Mouse (Mus musculus) myocyte (in vitro differentiated cells): Measurements from ENCODE around the gene Slit3. TPM values are rescaled to one million over a fixed set of nuclear protein-coding genes. Genes with fewer than 3 reads are reported as not detected.

Experiments used
- H3K27me3 ChIP-seq: one replicate; pipeline ENCODE4 v1.6.1; 2011; ENCODE audit not compliant: control insufficient read depth, insufficient read depth, insufficient read length
- H3K36me3 ChIP-seq: one replicate; pipeline ENCODE4 v1.6.1; 2011; ENCODE audit not compliant: control insufficient read depth, insufficient read depth
- H3K4me2 ChIP-seq: one replicate; pipeline ENCODE4 v1.6.1; 2011; ENCODE audit warnings: low read depth, control low read depth
- H3K4me3 ChIP-seq: one replicate; pipeline ENCODE4 v1.5.1; 2011; ENCODE audit warnings: mild to moderate bottlenecking, control low read depth, moderate library complexity
- H3K79me2 ChIP-seq: one replicate; pipeline ENCODE4 v1.6.1; 2011; ENCODE audit not compliant: control insufficient read depth, insufficient read depth
- H3ac ChIP-seq: one replicate; pipeline ENCODE4 v1.6.1; 2011; ENCODE audit not compliant: control insufficient read depth, insufficient read length
- CEBPB ChIP-seq: IDR thresholded peaks from 2 replicates; pipeline ENCODE4 v1.6.1; 2011; ENCODE audit warnings: mild to moderate bottlenecking, moderate library complexity; ENCODE audit not compliant: poor library complexity, insufficient read depth, severe bottlenecking
- E2F4 ChIP-seq: IDR thresholded peaks from one replicate; pipeline ENCODE4 v1.6.1; 2011; ENCODE audit warnings: mild to moderate bottlenecking, control low read depth, moderate library complexity; ENCODE audit not compliant: insufficient read depth
- MAX ChIP-seq: IDR thresholded peaks from one replicate; pipeline ENCODE4 v1.6.1; 2011; ENCODE audit warnings: low read depth, mild to moderate bottlenecking, control low read depth
- MYOD1 ChIP-seq, 3 experiments: IDR thresholded peaks; one replicate each; pipeline ENCODE4 v1.6.1; 2011; ENCODE audit warnings: control low read depth in 2 of 3, low read depth in 2 of 3, mild to moderate bottlenecking in 2 of 3, moderate library complexity in 1 of 3; ENCODE audit not compliant: insufficient read length in 2 of 3, control insufficient read depth in 1 of 3
- MYOG ChIP-seq, 3 experiments: IDR thresholded peaks; one replicate each; pipeline ENCODE4 v1.6.1; 2011; ENCODE audit warnings: control low read depth in 2 of 3, low read depth in 2 of 3, mild to moderate bottlenecking in 2 of 3; ENCODE audit not compliant: insufficient read length in 2 of 3, control insufficient read depth in 1 of 3, insufficient read depth in 1 of 3
- POLR2A ChIP-seq: IDR thresholded peaks from one replicate; pipeline ENCODE4 v1.6.1; 2011; ENCODE audit warnings: low read depth, mild to moderate bottlenecking, control low read depth, moderate library complexity; ENCODE audit not compliant: insufficient read length
- POLR2AphosphoS2 ChIP-seq: IDR thresholded peaks from one replicate; pipeline ENCODE4 v1.6.1; 2011; ENCODE audit warnings: low read depth, control low read depth; ENCODE audit not compliant: insufficient read length
- REST ChIP-seq: IDR thresholded peaks from one replicate; pipeline ENCODE4 v1.6.1; 2011; ENCODE audit warnings: mild to moderate bottlenecking, control low read depth, moderate library complexity; ENCODE audit not compliant: insufficient read depth, insufficient read length
- SRF ChIP-seq: IDR thresholded peaks from one replicate; pipeline ENCODE4 v1.6.1; 2011; ENCODE audit warnings: low read depth; ENCODE audit not compliant: control insufficient read depth, insufficient read length
- TCF12 ChIP-seq: IDR thresholded peaks from one replicate; pipeline ENCODE4 v1.6.1; 2011; ENCODE audit warnings: mild to moderate bottlenecking, control low read depth; ENCODE audit not compliant: poor library complexity, insufficient read depth, severe bottlenecking
- TCF3 ChIP-seq: IDR thresholded peaks from one replicate; pipeline ENCODE4 v1.6.1; 2011; ENCODE audit warnings: low read depth, control low read depth; ENCODE audit not compliant: insufficient read length
- USF1 ChIP-seq: IDR thresholded peaks from one replicate; pipeline ENCODE4 v1.6.1; 2011; ENCODE audit warnings: low read depth, mild to moderate bottlenecking, control low read depth, moderate library complexity
- polyA plus RNA-seq: library from polyadenylated mRNA; unstranded; fragments of >200 nt; fragmentation: generic; extraction: Trizol; gene quantifications from one replicate; pipeline ENCODE4 v1.2.1, GENCODE M21; 2012; ENCODE audit warnings: missing spikeins

The Slit3 gene
- polyA plus RNA-seq, 1 experiment: not detected

- H3K27me3 ChIP-seq: no peaks in the 10 kb centered on the region
- no peak overlapping the region for H3K4me3 ChIP-seq
- no peak overlapping the region for H3K4me2 ChIP-seq
- H3ac ChIP-seq: no peak overlapping the region
- no peaks in the 10 kb centered on the region for H3K36me3 ChIP-seq
- TF ChIP-seq MYOD1 (IDR thresholded peaks at IDR 0.05; ENCODE audit: control insufficient read depth in 1 of 3, insufficient read length in 2 of 3, low read depth in 2 of 3) (no peak), MYOG (IDR thresholded peaks at IDR 0.05; ENCODE audit: control insufficient read depth in 1 of 3, insufficient read depth in 1 of 3, insufficient read length in 2 of 3, low read depth in 2 of 3) (no peak), POLR2A (no peak), TCF3 (no peak), SRF (no peak), CEBPB (no peak), REST (no peak)
- no peaks in the 10 kb centered on the region for H3K79me2 ChIP-seq
Measured at GRCm38 (mm10) chr11:35232321-35232720, 111.3 kb downstream of the Slit3 start.

DNA sequence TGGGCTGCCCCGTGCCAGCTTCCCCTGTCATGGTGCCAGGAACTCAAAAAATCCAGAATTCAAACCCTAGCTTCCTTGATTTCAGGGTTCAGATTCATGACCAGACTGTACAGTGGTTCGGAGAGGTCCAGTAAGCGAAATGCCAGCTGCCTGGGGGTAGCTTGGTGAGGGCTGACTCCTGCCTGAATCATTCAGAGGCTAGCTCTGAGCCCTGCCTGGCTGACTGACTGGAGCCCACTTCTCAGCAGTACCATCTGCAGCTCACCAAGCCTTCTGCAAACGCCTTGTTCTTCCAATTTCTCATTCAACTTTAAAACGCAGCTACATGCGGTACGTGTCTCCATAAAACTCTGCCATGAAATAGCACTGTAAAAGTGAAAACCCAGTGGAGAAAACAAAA, 120.4 kb downstream of the Slit3 start:
- no peak overlapping the region for H3K4me3 ChIP-seq
- H3ac ChIP-seq: no peak overlapping the region
- no peaks in the 10 kb centered on the region for H3K79me2 ChIP-seq
- TF ChIP-seq MAX (no peak), E2F4 (no peak), MYOD1 (IDR thresholded peaks at IDR 0.05; ENCODE audit: control insufficient read depth in 1 of 3, insufficient read length in 2 of 3, low read depth in 2 of 3) (no peak), POLR2A (no peak), CEBPB (no peak), TCF12 (no peak), USF1 (no peak), POLR2AphosphoS2 (no peak), TCF3 (no peak), MYOG (IDR thresholded peaks at IDR 0.05; ENCODE audit: control insufficient read depth in 1 of 3, insufficient read depth in 1 of 3, insufficient read length in 2 of 3, low read depth in 2 of 3) (no peak), REST (no peak), SRF (no peak)
- no peaks in the 10 kb centered on the region for H3K27me3 ChIP-seq
- H3K4me2 ChIP-seq: no peak overlapping the region
- H3K36me3 ChIP-seq: no peaks in the 10 kb centered on the region

DNA sequence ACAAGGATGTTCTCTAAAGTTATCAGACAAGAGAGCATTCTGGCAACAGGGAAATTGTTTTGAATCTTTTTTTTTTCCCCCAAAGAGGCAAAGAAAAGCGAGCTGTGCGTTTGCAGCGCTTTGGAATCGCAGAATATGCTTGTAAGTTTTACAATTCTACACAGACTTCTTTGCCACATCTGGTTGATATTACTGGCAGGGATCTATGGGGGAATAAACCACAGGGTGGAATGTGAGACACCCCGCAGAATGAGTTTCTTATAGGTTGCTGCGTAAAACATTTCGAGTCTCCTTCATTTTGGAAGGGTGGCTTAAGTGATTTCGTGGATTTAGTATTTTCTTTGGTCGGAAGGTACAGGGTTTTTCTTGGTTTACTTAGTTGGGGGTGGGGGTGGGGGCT, 122.6 kb downstream of the Slit3 start:
- Histone ChIP-seq H3K27me3 (no peaks in the 10 kb centered on the region), H3ac (no peak overlapping the region), H3K79me2 (no peaks in the 10 kb centered on the region), H3K4me2 (no peak overlapping the region), H3K4me3 (no peak overlapping the region), H3K36me3 (no peaks in the 10 kb centered on the region)
- TF ChIP-seq TCF3 (no peak), CEBPB (no peak), E2F4 (no peak), MYOD1 (IDR thresholded peaks at IDR 0.05; ENCODE audit: control insufficient read depth in 1 of 3, insufficient read length in 2 of 3, low read depth in 2 of 3) (no peak), SRF (no peak), TCF12 (no peak), USF1 (no peak), MYOG (IDR thresholded peaks at IDR 0.05; ENCODE audit: control insufficient read depth in 1 of 3, insufficient read depth in 1 of 3, insufficient read length in 2 of 3, low read depth in 2 of 3) (no peak), POLR2A (no peak), REST (no peak), MAX (no peak), POLR2AphosphoS2 (no peak)

DNA sequence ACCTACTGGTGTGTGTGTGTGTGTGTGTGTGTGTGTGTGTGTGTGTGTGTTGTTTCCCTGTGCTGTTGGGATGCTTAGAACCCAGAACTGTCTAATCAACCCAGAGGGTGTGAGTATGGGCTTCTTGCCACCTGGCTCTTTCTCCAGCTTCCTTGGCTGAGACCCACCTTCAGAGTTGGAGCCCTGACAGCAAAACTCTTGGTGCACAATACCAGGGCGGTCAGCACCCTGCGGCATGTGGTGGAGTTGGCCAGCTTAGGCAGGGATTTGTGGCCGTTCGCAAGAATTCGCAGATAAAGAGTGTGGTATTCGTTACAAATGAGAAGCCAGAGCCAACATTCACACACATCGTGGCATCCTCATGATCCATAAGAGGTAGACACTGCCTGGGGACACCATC, 123.5 kb downstream of the Slit3 start:
- Histone ChIP-seq H3K4me3 (no peak overlapping the region), H3K36me3 (no peaks in the 10 kb centered on the region), H3K4me2 (no peak overlapping the region), H3K27me3 (no peaks in the 10 kb centered on the region), H3K79me2 (no peaks in the 10 kb centered on the region), H3ac (no peak overlapping the region)
- TF ChIP-seq CEBPB: no peak
- no peak for TF ChIP-seq MAX
- no peak for TF ChIP-seq MYOD1 (IDR thresholded peaks at IDR 0.05; ENCODE audit: control insufficient read depth in 1 of 3, insufficient read length in 2 of 3, low read depth in 2 of 3)
- TF ChIP-seq POLR2AphosphoS2: no peak
- no peak for TF ChIP-seq TCF12
- TF ChIP-seq USF1: no peak
- TF ChIP-seq REST: no peak
- TF ChIP-seq TCF3: no peak
- TF ChIP-seq E2F4: no peak
- TF ChIP-seq MYOG (IDR thresholded peaks at IDR 0.05; ENCODE audit: control insufficient read depth in 1 of 3, insufficient read depth in 1 of 3, insufficient read length in 2 of 3, low read depth in 2 of 3): no peak
- no peak for TF ChIP-seq POLR2A
- no peak for TF ChIP-seq SRF

DNA sequence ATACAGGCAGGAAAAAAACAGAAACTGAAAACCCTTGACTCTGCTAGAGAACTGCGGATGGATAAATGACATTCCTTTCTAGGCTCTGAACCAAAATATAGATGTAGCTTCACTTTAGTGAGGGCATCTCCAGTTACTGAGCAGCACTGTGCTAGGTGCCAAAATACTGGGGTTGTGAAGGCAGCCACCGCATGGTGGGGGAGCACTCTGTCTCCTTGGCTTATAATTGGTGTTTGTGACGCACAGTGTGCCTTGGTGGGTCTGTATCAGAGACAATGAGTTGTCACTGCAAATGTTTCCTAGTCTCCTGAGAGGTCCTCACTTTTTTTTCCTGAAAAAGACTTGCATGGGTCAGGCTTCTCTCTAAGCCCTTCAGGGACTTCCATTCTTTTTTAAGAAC, 125.6 kb downstream of the Slit3 start:
- no peak overlapping the region for H3ac ChIP-seq
- H3K79me2 ChIP-seq: no peaks in the 10 kb centered on the region
- H3K36me3 ChIP-seq: no peaks in the 10 kb centered on the region
- H3K27me3 ChIP-seq: no peaks in the 10 kb centered on the region
- TF ChIP-seq SRF (no peak), USF1 (no peak), MYOG (IDR thresholded peaks at IDR 0.05; ENCODE audit: control insufficient read depth in 1 of 3, insufficient read depth in 1 of 3, insufficient read length in 2 of 3, low read depth in 2 of 3) (no peak), POLR2AphosphoS2 (no peak), TCF3 (no peak), REST (no peak), TCF12 (no peak), MYOD1 (IDR thresholded peaks at IDR 0.05; ENCODE audit: control insufficient read depth in 1 of 3, insufficient read length in 2 of 3, low read depth in 2 of 3) (no peak), E2F4 (no peak), MAX (no peak)
- no peak overlapping the region for H3K4me2 ChIP-seq
- no peak overlapping the region for H3K4me3 ChIP-seq
